Mouse (Mus musculus) adrenal gland (tissue): Measurements from ENCODE around the gene Fbp1.

Experiments
- intact Hi-C: fragments of 180-260 bp; cut with DNase I; formaldehyde crosslinking; loops from one replicate; pipeline ENCODE4 v1.15.1; 2025

The Fbp1 gene

DNA sequence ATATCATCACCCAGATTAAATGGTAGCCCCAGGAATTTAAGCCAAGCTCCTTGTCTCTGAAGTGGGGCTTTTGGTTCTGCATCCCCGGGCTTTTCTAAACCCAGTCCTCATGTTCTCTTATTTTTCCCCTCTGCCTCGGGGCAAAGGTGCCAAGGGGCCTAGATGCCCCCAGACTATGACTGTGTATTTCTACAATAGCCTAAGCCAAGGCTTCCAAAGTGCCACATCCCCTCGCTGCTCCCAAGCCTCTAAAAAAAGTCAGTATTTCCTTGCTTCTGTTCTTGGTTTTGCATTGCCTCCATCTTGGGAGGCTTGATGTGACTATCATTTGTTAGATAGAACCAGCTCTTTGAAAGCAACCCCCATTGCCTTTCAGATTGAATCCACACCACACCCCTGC lies 3.5 kb downstream of the Fbp1 start:
- intact Hi-C loops = no loop called here

DNA sequence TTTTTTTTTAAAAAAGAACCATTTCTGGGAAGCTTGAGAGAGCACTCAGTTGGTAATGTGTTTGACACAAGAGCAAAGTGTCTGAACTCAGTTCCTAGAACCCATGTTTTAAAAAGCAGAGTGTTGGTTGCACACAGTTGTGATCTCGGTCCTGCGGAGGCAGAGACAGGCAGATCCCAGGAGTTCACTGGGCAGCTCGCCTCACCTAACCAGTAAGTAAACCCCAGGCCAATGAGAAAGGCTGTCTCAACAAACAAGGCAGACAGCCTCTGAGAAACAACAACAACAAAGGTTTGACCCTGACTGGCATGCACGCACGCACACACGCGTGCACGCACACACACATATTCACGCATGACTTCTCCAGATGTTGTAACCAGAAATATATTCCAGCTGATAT lies 4.2 kb downstream of the Fbp1 start:
- intact Hi-C loops = no loop called here

DNA sequence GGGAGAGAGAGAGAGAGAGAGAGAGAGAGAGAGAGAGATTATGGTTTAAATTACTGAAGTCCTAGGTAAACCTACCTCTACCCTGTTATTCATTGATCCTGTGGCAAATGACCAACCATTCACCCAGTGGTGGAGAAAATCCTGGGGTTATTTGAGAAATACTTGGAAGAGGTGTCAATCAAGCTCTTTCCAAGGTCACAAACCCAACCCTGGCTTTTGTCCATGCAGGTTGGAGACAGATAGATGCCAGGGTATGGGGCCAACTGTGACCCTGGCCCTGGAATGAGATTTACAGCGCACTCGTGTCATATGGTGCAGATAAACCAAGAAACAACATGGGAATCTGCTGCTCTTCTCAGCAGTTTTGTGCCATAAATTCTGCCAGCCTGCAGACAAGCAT lies 4.6 kb downstream of the Fbp1 start:
- intact Hi-C loops = no loop called here

DNA sequence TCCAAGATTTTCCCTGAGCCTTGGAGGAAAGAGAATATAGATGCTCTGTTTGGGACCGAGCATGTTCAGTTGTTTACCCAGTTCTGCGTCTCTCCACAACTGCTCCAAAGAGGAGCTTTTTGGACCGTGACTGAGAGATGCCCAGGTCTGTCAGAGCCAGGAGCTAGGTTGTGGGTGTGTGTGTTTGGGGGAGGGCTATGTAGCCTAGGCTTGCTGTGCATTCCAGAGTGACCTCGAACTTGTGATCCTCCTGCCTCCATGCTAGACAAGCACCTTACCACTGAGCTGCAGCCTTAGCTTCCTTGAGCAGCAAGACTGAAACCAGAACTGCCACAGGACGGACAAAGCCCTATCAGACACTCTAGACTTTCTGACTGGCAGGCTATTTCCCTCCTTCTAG lies 5.2 kb downstream of the Fbp1 start:
- intact Hi-C loops = no loop called here

DNA sequence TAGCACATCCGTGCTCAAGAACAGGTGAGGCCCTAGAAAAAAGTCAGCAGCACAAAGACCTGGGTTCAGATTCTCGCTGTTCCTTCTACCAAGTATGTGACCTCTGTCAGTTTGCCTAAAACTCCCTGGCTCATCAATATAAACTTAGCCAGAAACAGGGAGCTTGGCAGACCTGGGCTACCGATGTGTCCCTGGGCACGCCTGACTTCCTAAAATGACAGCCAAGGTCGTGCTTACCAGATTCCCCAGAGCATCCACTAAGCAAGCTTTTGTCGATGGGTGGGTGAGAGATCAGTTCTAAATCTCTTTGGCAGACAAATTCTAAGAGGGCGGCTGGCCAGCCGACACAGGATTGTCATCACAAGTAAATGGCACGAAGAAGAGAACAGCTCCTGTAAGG lies 6.7 kb downstream of the Fbp1 start:
- intact Hi-C loops = no loop called here

DNA sequence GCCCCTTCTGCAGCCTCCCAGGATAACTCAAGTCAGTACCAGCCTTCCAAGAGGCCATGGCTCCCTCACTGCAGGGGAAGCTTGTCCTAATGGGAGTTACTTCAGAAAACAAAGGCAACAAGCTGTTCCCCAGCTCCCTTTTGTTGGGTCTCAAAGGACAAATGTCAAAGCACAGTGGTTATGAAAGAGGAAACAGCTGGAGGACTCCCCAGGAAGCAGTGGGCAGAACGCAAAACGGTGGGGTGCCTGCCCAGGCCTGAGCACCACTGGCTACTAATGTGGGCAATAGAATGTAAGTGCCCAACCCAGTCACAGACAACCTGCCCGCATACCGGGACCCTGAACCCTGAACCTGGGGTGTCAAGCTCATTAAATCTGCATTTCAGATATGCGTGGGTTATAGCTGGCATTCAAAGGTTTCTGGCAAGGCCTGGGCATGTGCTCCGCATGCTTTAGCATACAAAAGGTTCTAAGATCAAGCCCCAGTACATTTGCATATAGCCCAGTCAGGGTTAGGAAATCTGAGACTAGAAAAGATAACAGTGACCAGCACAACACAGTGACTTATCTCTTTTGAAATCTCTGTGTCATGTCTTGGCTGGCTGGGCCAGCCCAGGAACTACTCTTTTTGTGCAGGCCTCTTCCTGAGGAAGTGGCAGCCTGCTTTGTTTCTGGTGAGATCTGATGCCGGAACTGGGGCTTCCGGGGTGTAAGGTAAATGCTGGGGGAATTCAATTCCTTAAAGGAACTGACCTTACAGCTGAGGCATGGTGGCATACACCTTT lies 8.1 kb downstream of the Fbp1 start:
- intact Hi-C loops = no loop called here

DNA sequence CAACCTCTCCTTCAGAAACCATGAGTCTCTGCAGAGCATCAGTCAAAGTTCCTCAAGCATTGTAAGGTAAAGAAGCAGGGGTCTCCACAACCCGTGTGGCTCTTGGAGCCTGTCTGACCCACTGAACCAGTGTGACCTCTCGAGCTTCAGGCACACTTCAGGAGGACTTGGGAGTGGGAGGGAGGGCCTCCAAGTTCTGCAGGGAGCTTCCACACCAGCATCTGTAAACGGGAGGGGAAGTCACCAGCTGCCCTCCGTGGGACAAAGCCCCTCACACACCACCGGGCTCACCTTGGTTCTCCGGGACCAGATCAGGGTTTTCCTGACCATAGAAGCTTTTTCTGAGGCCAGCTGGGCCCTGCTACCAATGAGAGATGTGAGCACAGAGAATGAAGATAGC lies 8.7 kb downstream of the Fbp1 start:
- intact Hi-C loops = no loop called here

DNA sequence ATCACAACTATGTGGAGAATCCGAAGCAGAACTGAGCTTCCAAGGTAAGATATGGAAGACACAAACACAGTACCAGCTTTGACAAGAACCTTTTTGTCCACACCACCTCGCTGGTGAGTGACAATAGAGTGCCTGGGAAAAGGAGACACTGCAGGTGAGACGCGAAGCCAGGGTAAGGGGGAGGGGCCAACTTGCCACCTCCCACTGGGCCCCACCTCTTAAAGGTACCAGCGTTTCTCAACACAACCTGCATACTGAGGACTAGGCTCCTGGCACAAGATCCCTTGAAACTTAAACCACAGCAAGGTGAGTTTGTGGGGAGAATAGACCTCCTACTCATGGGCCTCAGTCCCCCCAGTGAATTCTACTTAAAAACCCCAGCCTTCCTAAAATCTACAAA lies 10.8 kb downstream of the Fbp1 start:
- intact Hi-C loops = no loop called here

DNA sequence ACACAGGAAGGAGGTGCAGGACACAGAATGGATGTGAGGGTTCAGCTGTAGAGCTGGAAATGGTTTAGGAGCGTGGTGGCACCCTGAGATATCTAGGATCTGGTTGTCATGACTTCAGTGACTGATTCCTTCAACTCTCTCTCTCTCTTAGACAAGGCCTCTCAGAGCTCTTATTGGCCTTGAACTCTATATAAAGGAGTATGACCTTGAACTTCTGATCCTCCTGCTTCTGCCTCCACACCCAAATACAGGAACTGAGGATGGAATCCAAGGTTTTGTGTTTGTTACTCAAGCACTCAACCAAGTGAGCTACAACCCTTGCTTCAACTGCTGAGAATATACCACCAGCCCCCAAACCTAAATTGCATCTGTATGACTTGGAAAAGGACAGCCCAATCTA lies 12.0 kb downstream of the Fbp1 start:
- intact Hi-C loops = no loop called here

DNA sequence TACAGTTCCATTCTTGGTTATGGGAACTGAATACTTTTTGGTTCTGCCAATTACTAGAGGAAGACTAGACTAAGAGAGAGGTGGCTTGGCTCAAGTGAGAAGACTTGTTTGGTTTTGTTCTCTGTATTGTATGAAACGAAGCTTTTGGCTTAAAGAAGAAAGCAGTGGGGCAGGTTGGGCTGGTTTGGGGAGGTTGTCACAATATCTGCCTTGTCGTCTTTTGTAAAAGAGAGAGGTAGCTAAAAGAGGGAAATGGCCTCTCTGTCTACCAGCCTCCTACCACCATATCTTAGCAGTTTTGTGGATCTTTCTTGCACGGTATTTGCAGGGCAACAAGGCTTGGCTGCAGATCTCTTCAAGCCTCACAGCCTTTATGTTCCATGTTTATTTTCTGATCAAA lies 15.8 kb downstream of the Fbp1 start:
- intact Hi-C loops = no loop called here

DNA sequence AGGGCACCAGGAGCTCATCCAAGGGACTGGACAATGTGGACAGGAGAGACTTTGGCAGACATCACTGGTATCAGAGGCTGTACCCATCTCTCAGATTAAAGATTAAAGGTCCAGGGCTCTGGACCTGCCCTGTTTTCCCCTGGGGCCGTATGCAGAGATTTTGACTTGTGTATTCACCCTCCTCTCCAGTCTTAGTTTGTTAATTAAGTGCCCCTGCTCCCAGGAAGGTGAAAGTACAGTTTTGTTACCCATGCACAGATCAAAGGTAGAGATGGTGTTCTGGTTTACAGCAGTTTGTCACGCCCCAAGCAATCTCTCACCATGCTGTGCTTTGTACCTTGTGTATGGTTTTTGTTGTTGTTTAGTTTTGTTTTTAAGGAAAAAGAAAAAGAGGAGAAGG lies 17.5 kb downstream of the Fbp1 start:
- intact Hi-C loops = no loop called here

DNA sequence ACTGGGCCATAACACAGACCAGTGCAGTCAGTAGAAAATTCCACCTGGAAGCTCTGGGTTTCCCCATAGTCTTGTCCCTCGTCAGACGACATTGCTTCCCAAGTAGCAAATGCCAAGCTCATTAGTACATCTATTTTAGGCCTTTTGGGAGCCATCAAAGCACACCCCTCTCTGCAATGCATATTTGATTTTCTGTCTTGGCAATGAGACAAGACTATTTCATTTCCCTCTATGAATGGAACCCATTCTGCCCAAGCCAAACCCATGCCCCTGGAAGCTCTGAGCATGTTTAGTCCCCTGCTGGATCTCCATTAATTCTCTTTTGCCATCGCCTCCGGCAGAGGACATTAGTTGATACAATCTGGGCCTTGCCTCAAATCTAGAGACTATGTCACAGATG lies 21.3 kb downstream of the Fbp1 start:
- intact Hi-C loops = no loop called here

DNA sequence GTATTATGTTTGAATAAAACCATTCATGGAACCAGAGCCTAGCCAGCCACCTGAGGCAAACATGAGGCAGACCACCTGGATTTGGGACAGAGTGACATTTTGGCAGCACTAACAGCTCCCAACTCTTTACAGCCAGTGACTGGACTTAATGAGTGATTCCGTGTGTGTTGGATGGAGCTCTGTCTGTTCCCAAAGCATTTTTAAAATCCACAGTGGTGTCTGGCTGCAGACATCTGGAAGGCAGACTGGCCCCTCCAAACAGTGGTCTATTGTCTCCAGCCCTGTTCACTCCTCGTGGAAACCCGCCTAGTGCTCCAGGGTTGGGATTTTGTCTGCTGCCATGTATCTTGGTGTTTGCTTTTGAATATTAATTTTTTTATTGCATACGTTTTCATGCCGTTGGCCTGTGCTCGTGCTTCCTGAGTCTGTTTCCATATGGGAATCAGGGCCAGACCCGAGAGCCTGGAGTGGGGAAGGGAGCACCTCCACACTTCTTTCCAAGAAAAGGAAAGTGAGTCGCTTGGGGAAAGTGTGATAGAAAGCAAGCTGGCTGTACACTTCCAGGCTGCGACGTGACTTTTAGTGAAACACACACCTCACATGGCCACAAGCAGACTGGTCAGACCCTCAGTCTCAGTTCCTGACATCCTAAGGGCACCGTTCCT lies 22.3 kb downstream of the Fbp1 start:
- intact Hi-C loops = no loop called here

DNA sequence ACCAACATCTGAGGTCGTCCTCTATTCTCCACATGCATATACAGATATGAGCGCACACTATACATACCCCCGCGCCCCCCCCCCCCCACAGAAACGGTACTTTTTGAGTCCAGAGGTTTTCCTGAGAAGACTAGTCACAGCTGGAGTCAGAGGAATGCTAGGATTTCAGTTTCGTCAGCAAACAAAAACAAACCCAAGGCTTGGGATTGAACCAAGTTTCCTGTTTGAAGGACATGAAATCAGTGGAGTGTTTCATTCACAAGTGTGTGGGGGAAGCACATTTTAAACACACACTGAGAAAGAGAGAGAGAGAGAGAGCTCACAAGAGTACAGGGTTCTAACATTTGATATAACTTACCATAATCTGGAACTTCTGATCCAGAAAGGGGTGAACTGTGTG lies 24.3 kb downstream of the Fbp1 start:
- intact Hi-C loops = no loop called here

DNA sequence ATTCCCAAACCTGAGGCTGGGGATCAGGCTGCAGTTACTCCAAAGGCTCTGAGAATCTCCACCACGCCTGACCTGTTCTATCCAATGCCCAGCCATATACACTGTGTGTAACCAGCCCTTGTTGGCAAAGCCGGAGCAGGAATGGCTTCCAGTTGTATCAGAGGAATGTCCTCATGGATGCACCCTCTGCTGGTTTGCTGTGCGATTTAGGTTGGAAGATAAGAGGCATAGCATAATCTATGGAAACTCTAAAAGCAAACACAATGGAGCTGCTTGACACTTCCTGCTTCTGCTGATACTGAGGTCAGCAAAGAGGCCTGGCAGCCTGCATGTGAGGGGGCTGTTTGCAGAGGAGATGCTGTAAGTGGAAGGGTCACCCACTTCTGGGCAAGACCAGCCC lies 25.2 kb downstream of the Fbp1 start:
- intact Hi-C loops = no loop called here

DNA sequence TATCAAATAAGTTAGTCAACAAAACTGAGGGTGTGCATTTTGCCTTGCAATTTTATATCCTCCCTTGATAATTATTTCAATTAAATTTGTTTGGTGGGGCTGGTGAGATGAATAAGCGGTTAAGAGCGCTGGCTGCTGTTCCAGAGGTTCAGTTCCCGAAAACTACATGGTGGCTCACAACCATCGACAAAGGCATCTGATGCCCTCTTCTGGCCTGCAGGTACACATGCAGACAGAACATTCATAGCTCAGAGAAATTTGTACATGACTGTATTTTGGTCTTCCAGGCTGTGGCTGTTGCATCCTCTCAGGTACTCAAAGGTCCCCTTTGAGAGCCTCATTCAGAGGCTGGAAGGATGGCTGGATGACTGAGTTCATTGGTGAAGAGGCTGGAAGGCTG lies 28.0 kb downstream of the Fbp1 start:
- intact Hi-C loops = no loop called here

DNA sequence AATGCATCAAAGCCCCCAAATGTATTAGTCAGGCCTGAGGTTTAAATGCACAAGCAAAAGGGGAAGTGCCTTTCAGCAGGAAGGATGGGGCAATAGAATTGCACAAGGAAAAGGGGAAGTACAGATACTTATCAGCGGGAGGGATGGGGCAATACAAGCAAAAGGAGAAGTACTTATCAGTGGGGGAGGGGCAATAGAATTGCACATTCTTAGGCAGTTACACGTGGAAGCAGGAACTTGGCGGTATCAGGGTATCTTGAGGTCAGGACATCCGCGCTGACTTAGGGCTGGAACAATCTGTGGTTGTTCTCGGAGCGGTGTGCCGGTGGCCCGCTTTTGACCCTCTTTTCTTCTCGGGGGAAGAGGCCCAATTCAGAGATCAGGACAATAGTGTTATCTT lies 28.8 kb downstream of the Fbp1 start:
- intact Hi-C loops = loop anchor here (10.0 kb wide), 1 partner anchor 394 kb away; the partner anchor contains the start of gene Gm49359

DNA sequence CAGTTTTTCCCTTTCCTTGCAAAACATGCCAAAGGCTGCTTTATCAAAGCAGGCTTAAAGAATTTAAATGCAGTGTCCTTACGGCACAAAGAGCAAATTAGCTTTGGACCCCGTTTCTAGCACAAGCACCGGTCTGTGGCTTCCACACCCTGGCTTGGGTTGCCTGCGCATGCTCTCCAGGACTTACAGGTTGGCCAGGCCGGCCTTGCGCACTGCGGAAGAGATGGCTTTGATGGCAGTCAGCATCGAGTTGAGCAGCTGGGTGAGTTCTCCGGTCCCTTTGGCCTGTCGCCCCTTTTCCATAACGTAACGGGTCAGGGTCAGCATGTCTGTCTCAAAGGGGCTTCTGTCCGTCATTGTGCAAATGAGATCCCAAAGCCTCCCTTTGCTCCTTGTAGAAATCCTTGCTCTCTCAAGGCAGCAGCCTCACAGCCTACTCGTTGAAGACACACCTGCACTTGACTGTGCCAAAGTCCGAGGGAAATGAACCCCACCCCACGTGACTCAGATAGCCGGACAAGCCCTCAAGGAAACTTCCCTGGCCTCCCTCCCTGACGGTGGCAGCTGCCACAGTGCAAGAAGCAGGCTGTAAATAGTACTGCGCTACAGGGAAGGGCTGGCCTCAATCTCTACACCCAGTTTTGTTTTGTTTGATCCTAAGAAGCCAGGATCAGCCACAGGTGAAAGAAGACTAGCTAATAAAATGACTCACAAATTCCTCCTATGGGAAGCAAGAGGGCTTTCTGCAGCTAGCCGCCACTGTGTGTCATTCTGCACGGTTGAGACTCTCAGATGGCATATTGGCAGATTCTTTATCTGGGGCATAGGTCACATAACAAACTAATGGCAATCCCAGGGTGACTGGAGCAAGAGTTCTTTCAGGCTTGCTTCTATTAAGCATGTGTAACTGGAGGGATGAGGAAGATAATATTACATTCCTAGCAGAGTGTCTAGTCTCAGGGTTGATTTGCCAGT lies 29.9 kb downstream of the Fbp1 start, which contains the start of gene Fbp2:
Gene Fbp2 (minus strand): TSS at position 482 of the 975 bp plus-strand sequence.
- intact Hi-C loops = loop anchor here (2.0 to 10.0 kb wide), 2 partner anchors 93 to 393 kb away; partner anchors contain the start of gene Gm49359

DNA sequence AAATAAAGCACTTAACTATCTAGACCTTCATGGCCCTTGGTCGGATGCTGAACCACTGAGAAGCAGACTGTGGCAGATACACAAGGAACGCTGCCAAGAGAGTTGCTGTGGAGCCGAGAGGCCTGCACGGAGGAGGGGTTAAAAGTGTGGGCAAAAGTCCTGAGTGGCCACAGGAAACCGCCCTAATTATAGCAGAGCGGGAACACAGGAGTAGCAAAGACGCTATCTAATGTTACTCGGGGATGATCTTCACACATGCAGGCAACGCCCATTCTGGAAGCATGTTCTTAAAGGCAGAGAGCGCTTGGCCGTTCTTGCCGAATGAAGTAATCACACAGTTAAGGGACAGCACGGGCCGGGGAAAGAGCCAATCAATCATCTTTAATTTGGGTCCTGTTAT lies 31.2 kb downstream of the Fbp1 start:
- intact Hi-C loops = loop anchor here (2.0 to 10.0 kb wide), 2 partner anchors 92 to 392 kb away; partner anchors contain the start of gene Gm49359

DNA sequence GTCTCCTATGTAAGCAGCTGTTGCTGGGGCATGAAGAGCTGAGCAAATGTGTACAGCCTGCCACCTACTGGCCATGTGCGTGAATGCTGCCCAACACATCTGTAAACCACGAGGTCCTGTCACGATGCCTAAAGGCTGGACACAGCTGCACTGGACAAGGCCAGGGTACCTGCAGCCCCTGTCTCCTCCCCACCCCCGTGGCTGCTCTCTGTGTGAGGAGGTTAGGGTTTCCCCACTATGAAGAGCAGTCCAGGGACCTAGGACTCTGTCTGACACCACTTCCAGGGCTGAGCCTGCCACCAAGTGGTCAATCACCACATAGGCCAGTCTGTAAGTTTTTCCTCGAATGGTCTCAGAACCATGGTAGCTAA lies 31.8 kb downstream of the Fbp1 start:
- intact Hi-C loops = loop anchor here (2.0 to 10.0 kb wide), 2 partner anchors 91 to 391 kb away; partner anchors contain the start of gene Gm49359
